Mouse (Mus musculus) lung, adult 18-20 months (tissue): ENCODE measurements around the gene Kng1.
A peak's percentile ranks its signal among the peaks of the same experiment; 100 is the strongest.

Experiments
- DNase-seq, 2 experiments: peaks; one replicate each; pipeline ENCODE4 v3.0.0; 2022; ENCODE audit warnings: mixed read lengths in 2 of 2

Gene Kng1

GRCm38 (mm10) chr16:23114339-23115171 lies 56.9 kb downstream of the Kng1 start:
- DNase-seq: no peak

GRCm38 (mm10) chr16:23115486-23115885 lies 57.8 kb downstream of the Kng1 start:
- no peak for DNase-seq

GRCm38 (mm10) chr16:23117173-23117572 lies 59.5 kb downstream of the Kng1 start:
- no peak for DNase-seq

- no peak for DNase-seq
These were observed 64.8 kb downstream of the Kng1 start for GRCm38 (mm10) chr16:23122446-23122845.

GRCm38 (mm10) chr16:23123104-23123503 lies 65.4 kb downstream of the Kng1 start:
- no peak for DNase-seq

GRCm38 (mm10) chr16:23124398-23124797 lies 66.7 kb downstream of the Kng1 start:
- DNase-seq: peak; percentile 23 to 54

- DNase-seq: no peak
These were observed 69.6 kb downstream of the Kng1 start for GRCm38 (mm10) chr16:23127311-23127672.

- peak; percentile 88 to 89 for DNase-seq
These were observed 70.2 kb downstream of the Kng1 start, which contains the start of gene Rfc4 for GRCm38 (mm10) chr16:23127673-23128375. Gene Rfc4, minus strand, starts transcription at chr16:23127737.

GRCm38 (mm10) chr16:23130303-23130702 lies 72.6 kb downstream of the Kng1 start:
- no peak for DNase-seq
